Mouse (Mus musculus): Measurements from ENCODE around the gene Nox3. TPM values are rescaled to one million over a fixed set of nuclear protein-coding genes. Genes with fewer than 3 reads are reported as not detected.

Gene Nox3
- polyA plus RNA-seq, 1 experiment from 2014 or later: not detected

Other genes with a start within 250 kb of the Nox3 start
- 1.0 and 1.2 TPM in 2 replicates for gene Cldn20, start 163.7 kb downstream of the Nox3 start, polyA plus RNA-seq (2015; fragmentation: Nextera tagmentation; extraction: Ambion mirVana)
- gene Tfb1m, start 138.5 kb downstream of the Nox3 start, polyA plus RNA-seq (2015; fragmentation: Nextera tagmentation; extraction: Ambion mirVana): 13.0 and 13.6 TPM in 2 replicates